Mouse (Mus musculus) stomach, postnatal 0 days (tissue): ENCODE results near the gene Cgnl1. TPM values are rescaled to one million over a fixed set of nuclear protein-coding genes. Genes with fewer than 3 reads are reported as not detected.

ENCODE experiments used
- ATAC-seq: fragments of 200-750 bp; cut with Nextera tagmentation; 2 replicates; pipeline ENCODE4 v1.8.0; 2017; ENCODE audit not compliant: low FRiP score, low TSS enrichment
- DNase-seq: peaks from one replicate; pipeline ENCODE4 v3.0.0-alpha.2; 2016; ENCODE audit warnings: low spot score
- H3K27ac ChIP-seq: fragments of 300-500 bp; sonication (generic); replicated peaks from 2 replicates; pipeline ENCODE4 v1.5.1; 2014; ENCODE audit warnings: mild to moderate bottlenecking, control low read depth
- H3K27me3 ChIP-seq: fragments of 300-500 bp; sonication (generic); 2 replicates; pipeline ENCODE4 v1.6.1; 2014; ENCODE audit warnings: low read length; ENCODE audit not compliant: control insufficient read depth, insufficient read depth
- H3K36me3 ChIP-seq: fragments of 300-500 bp; sonication (generic); 2 replicates; pipeline ENCODE4 v1.6.1; 2014; ENCODE audit warnings: low read length, mixed read lengths; ENCODE audit not compliant: control insufficient read depth, insufficient read depth
- H3K4me1 ChIP-seq: fragments of 300-500 bp; sonication (generic); replicated peaks from 2 replicates; pipeline ENCODE4 v1.6.1; 2014; ENCODE audit warnings: antibody characterized with exemption; ENCODE audit not compliant: control insufficient read depth, insufficient read depth
- H3K4me2 ChIP-seq: fragments of 300-500 bp; sonication (generic); replicated peaks from 2 replicates; pipeline ENCODE4 v1.6.1; 2014; ENCODE audit warnings: low read depth, mild to moderate bottlenecking, control low read depth, moderate library complexity
- H3K4me3 ChIP-seq: fragments of 300-500 bp; sonication (generic); 2 replicates; pipeline ENCODE4 v1.5.1; 2014; ENCODE audit warnings: low read depth, low read length, control low read depth
- H3K9ac ChIP-seq: fragments of 300-500 bp; sonication (generic); 2 replicates; pipeline ENCODE4 v1.6.1; 2014; ENCODE audit warnings: mild to moderate bottlenecking, low read length, control low read depth, mixed read lengths
- H3K9me3 ChIP-seq: fragments of 300-500 bp; sonication (generic); 2 replicates; pipeline ENCODE4 v1.6.1; 2016; ENCODE audit warnings: low read length; ENCODE audit not compliant: control insufficient read depth
- CTCF ChIP-seq: IDR thresholded peaks from 2 replicates; pipeline ENCODE4 v1.5.1; 2016; ENCODE audit warnings: antibody characterized with exemption, low read depth, mild to moderate bottlenecking, moderate library complexity
- EP300 ChIP-seq: optimal IDR thresholded peaks from 2 replicates; pipeline ENCODE3; 2016; ENCODE audit warnings: antibody characterized with exemption
- WGBS: fragments of 180-500 bp; shearing (Covaris S2); extraction: QIAGEN DNeasy Blood & Tissue Kit; methylation state at CpG from one replicate; pipeline ENCODE4 v1.1.7; 2014; 5-methylcytosine and 5-hydroxymethylcytosine counted together
- polyA plus RNA-seq: library from polyadenylated mRNA; unstranded; fragments of >200 nt; fragmentation: Nextera tagmentation; extraction: Ambion mirVana; gene quantifications from 2 replicates; pipeline ENCODE4 v1.2.1, GENCODE M21; 2015

Gene Cgnl1
- polyA plus RNA-seq, 1 experiment from 2014 or later: 6.3 TPM

DNA sequence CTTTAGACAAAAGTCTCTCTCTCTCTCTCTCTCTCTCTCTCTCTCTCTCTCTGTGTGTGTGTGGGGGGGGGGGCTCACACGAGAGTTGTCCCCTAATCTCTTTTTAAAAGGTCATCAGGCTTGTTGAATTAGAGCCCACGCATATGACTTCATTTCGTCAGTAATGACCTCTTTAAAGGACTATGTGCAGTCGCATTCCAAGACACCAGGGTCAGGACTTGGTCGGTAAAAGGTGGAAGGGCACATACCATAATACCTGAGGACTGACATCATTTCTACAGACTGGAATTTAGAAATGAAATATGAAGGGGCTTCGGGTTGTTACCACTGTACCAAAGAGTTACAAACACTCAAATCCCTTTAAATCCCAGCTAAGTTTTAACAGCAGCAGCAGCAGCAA is 32.7 kb upstream of the Cgnl1 start:
- Histone ChIP-seq H3K4me3 (no peak overlapping the region), H3K27me3 (no peaks in the 10 kb centered on the region), H3K9me3 (no peaks in the 10 kb centered on the region), H3K4me1 (no peaks in the 10 kb centered on the region), H3K4me2 (no peak overlapping the region), H3K27ac (no peak overlapping the region), H3K9ac (no peak overlapping the region), H3K36me3 (no peaks in the 10 kb centered on the region)
- no peak for ATAC-seq
- WGBS: 37% methylated on average over 6 of the region's 6 CpGs
- no peak for DNase-seq
- TF ChIP-seq CTCF (no peak), EP300 (no peak)

GRCm38 (mm10) chr9:71803281-71803680 is 31.9 kb upstream of the Cgnl1 start:
- Histone ChIP-seq H3K4me2 (no peak overlapping the region), H3K27ac (no peak overlapping the region), H3K27me3 (no peaks in the 10 kb centered on the region), H3K4me1 (no peaks in the 10 kb centered on the region), H3K36me3 (no peaks in the 10 kb centered on the region), H3K9me3 (no peaks in the 10 kb centered on the region), H3K9ac (no peak overlapping the region), H3K4me3 (no peak overlapping the region)
- DNase-seq: no peak
- no peak for ATAC-seq
- TF ChIP-seq EP300: no peak
- TF ChIP-seq CTCF: no peak
- WGBS: 48% methylated on average over 7 of the region's 7 CpGs

GRCm38 (mm10) chr9:71799598-71799997 is 28.2 kb upstream of the Cgnl1 start:
- Histone ChIP-seq H3K4me3 (no peak overlapping the region), H3K27me3 (no peaks in the 10 kb centered on the region), H3K4me2 (no peak overlapping the region), H3K27ac (no peak overlapping the region), H3K9ac (no peak overlapping the region), H3K9me3 (no peaks in the 10 kb centered on the region), H3K36me3 (no peaks in the 10 kb centered on the region), H3K4me1 (no peaks in the 10 kb centered on the region)
- no peak for ATAC-seq
- no peak for DNase-seq
- 83% methylated on average over 5 of the region's 5 CpGs for WGBS
- TF ChIP-seq CTCF: no peak
- no peak for TF ChIP-seq EP300

DNA sequence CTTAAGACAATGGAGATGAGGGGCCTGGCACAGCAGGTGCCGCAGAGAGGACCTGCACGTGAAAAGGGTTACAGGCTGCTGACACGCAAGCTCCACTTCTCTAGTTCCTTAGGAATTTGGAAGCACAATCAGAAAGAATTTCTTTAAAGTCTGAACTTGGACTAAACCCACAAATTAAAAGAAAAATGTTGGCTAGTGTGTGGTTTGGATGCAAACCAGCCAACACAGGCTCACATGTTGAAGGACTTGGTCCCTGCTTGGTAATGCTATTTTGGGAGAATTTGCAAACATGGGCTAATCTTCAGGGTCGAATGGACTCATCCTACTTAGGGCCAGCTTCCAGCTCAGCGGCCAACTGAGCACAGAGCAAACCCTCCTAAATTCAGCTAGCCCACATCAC is 26.8 kb upstream of the Cgnl1 start:
- no peak overlapping the region for H3K4me3 ChIP-seq
- H3K9ac ChIP-seq: no peak overlapping the region
- no peaks in the 10 kb centered on the region for H3K4me1 ChIP-seq
- H3K27me3 ChIP-seq: no peaks in the 10 kb centered on the region
- ATAC-seq: no peak
- DNase-seq: no peak
- H3K27ac ChIP-seq: no peak overlapping the region
- no peak overlapping the region for H3K4me2 ChIP-seq
- no peak for TF ChIP-seq EP300
- no peak for TF ChIP-seq CTCF
- no peaks in the 10 kb centered on the region for H3K9me3 ChIP-seq
- 44% methylated on average over 5 of the region's 5 CpGs for WGBS
- no peaks in the 10 kb centered on the region for H3K36me3 ChIP-seq

DNA sequence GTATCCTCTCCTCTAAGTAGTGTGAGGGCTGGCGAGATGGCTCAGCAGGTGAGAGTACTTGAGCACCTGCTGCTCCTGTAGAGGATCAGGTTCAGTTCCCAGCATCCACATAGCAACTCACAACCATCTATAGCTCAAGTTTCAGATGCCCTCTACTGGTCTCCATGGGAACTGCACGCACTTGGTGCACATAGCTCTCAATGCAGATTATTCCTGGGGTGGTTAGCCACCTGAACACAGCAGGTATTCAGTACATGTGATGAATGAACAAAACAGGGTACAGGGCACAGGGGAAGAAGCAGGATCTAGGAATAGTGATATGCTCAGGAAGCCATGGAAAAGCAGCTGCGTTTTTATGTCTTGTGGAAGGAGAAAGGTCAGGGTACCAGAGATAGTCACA is 6.0 kb upstream of the Cgnl1 start:
- Histone ChIP-seq H3K9ac (no peak overlapping the region), H3K36me3 (no peaks in the 10 kb centered on the region), H3K27ac (no peak overlapping the region), H3K27me3 (no peaks in the 10 kb centered on the region), H3K4me2 (no peak overlapping the region), H3K4me3 (no peak overlapping the region), H3K9me3 (no peaks in the 10 kb centered on the region), H3K4me1 (no peaks in the 10 kb centered on the region)
- TF ChIP-seq EP300: no peak
- TF ChIP-seq CTCF: peak; percentile 50
- ATAC-seq (no peak), DNase-seq (no peak)
- WGBS: 96% methylated on average over 3 of the region's 3 CpGs

DNA sequence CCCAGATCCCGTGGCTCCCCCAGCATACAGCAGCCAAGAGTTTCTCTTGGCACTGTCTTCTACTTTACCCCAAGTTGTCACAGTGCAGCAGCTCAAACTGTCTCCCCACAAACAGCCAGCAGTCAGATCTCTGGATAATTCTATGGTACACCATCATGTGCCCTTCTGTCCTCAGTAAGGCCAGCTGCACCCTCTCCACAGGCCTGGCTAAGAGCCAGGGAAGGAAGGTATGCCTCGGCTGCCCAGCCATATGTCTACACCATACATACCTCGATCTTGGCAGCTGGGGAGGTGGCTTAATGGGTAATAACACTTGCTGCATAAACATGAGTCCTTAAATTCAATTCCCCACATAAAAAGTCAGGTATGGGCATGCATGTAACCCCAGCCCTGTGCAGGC is 4.9 kb upstream of the Cgnl1 start:
- ATAC-seq: no peak
- H3K4me2 ChIP-seq: no peak overlapping the region
- TF ChIP-seq CTCF (no peak), EP300 (no peak)
- no peak overlapping the region for H3K27ac ChIP-seq
- no peak overlapping the region for H3K4me3 ChIP-seq
- H3K36me3 ChIP-seq: no peaks in the 10 kb centered on the region
- no peaks in the 10 kb centered on the region for H3K4me1 ChIP-seq
- H3K27me3 ChIP-seq: no peaks in the 10 kb centered on the region
- H3K9ac ChIP-seq: no peak overlapping the region
- no peak for DNase-seq
- H3K9me3 ChIP-seq: no peaks in the 10 kb centered on the region
- 59% methylated on average over 3 of the region's 3 CpGs for WGBS
